Mouse (Mus musculus) thymus, postnatal 4 days (tissue): ENCODE data around the gene Apof.
A peak's percentile ranks its signal among the peaks of the same experiment; 100 is the strongest.

Experiments used
- DNase-seq: peaks from one replicate; pipeline ENCODE4 v3.0.0; 2021

Apof gene

DNA sequence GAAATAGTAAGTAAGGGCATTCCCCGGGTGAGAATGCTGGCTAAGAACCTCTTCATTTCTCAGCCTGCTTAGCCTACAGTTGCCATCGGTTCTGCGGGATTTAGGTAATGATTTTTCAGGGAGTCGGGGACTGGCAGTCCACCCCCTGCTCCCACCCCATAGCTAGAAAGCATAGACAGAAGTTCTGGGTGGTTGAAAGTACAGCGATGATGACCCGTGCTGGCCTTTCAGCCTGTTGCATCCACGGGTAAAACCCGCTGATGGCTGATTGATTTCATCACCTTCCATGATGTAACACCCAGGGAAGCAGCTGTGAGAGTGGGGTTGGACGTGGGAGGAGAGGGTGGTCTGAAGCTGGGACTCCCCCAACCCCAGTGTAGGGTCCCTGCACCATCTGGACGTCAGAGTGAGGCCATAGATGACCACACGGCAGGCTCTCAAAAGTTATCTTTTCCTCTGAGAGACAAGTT, 30.3 kb downstream of the Apof start, which contains the start of gene Il23a:
TSS of gene Il23a (minus strand) at position 51 of the 470 bp plus-strand sequence.
- no peak for DNase-seq

DNA sequence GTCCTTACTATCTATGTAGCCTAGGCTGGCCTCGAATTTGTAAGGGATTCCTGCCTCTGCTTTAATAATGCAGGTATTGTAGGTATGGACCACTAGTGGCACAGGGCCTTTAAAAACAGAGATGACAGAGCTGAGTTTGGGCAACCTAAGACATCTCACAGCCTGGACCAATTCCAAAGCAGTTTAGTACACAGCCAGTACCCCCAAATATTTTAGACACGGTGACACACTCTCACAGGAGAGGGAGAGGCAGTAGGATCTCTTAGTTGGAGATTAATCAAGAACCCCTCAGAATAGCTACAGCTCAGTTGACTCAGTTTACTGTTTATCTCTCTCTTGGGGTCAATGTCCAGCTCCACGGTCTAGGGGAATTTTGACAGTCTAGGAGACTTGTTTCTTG, 33.9 kb downstream of the Apof start:
- no peak for DNase-seq

DNA sequence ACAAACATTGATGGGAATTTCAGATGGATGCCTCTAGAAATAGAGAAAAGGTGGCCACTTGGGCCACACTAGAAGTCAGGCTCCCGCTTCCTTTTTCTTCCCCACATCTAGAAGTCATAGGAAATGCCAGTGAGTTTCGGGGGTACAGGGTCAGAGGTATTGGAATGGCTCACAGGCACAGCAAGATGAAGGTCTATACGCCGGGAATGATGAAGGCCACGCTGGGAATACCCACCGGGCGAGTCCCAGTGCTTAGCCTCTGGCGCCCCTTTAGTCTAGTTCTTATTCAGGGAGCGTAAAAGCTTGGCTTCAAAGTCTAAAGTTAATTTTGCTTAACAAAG, 34.3 kb downstream of the Apof start:
- DNase-seq, result no peak

DNA sequence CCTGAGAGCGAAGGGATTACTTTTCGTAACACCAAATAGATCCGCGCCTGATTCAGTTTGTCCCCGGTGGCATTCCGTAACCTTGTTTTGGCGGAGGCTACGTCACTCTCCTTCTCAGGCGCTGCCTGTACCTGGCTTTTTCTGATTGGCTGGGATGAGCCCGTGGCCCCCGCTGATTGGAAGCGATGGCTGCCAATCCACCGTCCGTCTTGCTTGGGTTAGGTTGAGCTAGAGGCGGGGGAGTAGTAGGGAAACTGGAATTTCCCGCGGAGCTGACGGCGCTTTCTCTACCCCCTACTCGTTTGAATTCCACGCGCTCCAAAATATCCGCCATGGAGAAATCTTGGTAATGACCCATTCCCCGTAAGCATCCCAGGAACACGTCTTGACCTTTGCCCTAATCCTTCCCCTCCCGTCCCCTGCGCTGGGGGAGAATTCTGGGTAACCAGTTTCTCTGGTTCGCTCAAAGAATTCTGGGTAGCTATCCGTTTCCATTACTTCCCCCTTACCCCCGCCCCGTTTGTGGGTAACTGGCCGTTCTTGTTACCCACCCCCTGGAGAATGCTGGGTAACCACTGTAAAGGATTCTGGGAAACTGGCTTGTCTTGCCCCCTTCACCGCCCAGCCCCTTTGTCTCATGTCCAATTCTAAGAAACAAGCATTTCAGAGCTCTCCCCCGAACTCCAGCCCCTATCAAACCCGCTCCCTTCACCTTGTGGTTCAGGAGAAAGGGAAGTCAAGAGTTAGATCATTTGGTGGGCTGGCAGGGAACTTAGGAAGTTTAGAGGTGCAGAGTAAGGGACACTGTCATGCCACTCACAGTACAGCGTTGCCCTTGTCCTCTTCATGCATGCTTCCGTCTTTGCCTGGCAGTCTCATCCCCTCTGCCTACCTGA, 34.9 kb downstream of the Apof start, which contains the start of gene Pan2:
TSS of gene Pan2 (plus strand) at position 210 of the 896 bp plus-strand sequence.
- DNase-seq, result peak; percentile 98

DNA sequence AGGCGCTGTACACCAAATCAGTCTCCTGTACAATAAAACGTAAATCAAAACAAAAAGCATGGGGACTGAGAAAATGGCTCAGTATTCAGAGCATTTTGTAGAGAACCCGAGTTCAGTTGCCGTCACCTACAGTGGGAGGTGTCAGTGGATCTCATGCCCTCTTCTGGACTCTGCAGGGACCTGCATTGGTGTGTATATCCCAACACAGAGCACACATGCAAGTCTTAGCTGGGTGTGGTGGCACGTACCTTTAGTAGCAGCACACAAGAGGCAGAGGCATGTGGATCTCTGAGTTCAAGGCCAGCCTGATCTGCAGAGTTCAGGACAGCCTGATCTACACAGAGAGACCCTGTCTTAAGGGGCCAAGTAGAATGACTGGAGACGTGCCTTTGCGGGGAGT, 41.2 kb downstream of the Apof start:
- no peak for DNase-seq

DNA sequence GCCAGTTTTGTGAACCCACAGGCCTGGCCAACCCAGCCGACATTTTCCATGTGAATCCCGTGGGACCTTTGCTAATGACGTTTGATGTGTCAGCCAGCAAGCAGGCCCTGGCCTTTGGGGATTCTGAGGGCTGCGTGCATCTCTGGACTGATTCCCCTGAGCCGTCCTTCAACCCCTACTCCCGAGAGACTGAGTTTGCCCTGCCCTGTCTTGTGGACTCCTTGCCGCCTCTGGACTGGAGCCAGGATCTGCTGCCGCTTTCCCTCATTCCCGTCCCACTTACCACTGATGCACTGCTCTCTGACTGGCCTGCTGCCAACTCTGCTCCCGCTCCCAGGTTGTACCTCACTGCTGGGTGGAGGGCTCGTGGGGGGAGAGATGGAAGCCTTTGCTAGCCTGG, 41.7 kb downstream of the Apof start:
- DNase-seq, result no peak

DNA sequence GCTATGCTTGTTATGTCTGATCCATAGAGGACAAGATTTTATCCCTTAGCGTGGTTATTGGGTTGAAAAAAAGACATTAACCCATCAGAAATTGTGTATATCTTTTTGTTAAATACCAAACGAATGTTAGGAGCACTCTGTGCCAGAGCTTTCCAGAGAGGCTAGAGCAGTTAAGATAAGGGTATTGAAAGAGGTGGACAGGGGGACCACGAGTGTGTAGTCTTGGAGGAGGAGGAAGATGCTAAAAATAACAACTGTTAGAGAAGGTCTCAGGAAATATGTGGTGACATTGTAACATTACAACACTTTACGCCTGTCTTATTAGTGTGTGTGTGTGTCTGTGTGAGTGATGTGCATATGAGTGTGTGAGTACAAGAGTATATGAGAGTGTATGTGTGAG, 42.4 kb downstream of the Apof start:
- no peak for DNase-seq

DNA sequence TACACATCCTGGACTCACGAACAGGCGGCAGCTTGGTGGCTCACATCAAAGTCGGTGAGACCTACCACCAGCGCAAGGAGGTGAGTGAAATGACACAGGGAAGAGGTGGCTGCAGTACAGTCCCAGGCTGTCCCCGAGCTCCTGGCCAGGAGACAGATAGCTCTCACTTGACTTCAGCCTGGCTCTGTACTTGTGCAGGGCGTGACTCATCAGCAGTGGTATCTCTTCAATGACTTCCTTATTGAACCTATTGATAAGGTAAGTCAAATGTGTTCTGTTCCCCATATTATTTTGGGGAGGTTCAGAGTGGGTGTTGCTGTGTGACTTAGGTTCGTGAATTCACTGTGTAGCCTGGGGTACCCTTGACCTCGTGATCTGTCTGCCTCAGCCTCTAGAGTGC, 47.1 kb downstream of the Apof start:
- no peak for DNase-seq
